Mouse (Mus musculus) thymus, postnatal 0 days (tissue): ENCODE data around the gene Msx1. TPM values are rescaled to one million over a fixed set of nuclear protein-coding genes. Genes with fewer than 3 reads are reported as not detected.
"Not testable (repeated sequence)": the region's sequence is repeated elsewhere in the genome, so short reads cannot be mapped to it uniquely, and the experiment has no call there.

Source experiments
- DNase-seq: peaks from one replicate; pipeline ENCODE4 v3.0.0-alpha.2; 2015; ENCODE audit warnings: low spot score
- polyA plus RNA-seq: library from polyadenylated mRNA; unstranded; fragments of >200 nt; fragmentation: Nextera tagmentation; extraction: Ambion mirVana; gene quantifications from 2 replicates; pipeline ENCODE4 v1.2.1, GENCODE M21; 2015

Gene Msx1
- polyA plus RNA-seq, result 1.7 and 2.2 TPM in 2 replicates

GRCm38 (mm10) chr5:37824461-37824795 lies at the start of gene Msx1:
Msx1 (minus strand) TSS chr5:37824583.
- DNase-seq, result no peak

- DNase-seq, result no peak
Measured at GRCm38 (mm10) chr5:37865471-37865870, 41.1 kb upstream of the Msx1 start.

GRCm38 (mm10) chr5:37864309-37864708 lies 39.9 kb upstream of the Msx1 start:
- DNase-seq, result no peak

GRCm38 (mm10) chr5:37860846-37861245 lies 36.5 kb upstream of the Msx1 start:
- no peak for DNase-seq

- DNase-seq, result no peak
Measured at GRCm38 (mm10) chr5:37860151-37860721, 35.9 kb upstream of the Msx1 start.

GRCm38 (mm10) chr5:37857763-37858545 lies 33.6 kb upstream of the Msx1 start:
- DNase-seq, result no peak

- no peak for DNase-seq
Measured at GRCm38 (mm10) chr5:37856057-37856456, 31.7 kb upstream of the Msx1 start.

- DNase-seq, result no peak
Measured at GRCm38 (mm10) chr5:37854233-37854632, 29.9 kb upstream of the Msx1 start.

GRCm38 (mm10) chr5:37851305-37851982 lies 27.1 kb upstream of the Msx1 start:
- DNase-seq, result no peak

GRCm38 (mm10) chr5:37848991-37849719 lies 24.8 kb upstream of the Msx1 start:
- no peak for DNase-seq

GRCm38 (mm10) chr5:37836267-37836646 lies 11.9 kb upstream of the Msx1 start:
- DNase-seq, result no peak

- DNase-seq, result no peak
Measured at GRCm38 (mm10) chr5:37835590-37836266, 11.3 kb upstream of the Msx1 start.

- no peak for DNase-seq
Measured at GRCm38 (mm10) chr5:37832766-37833165, 8.4 kb upstream of the Msx1 start.

- no peak for DNase-seq
Measured at GRCm38 (mm10) chr5:37832031-37832430, 7.6 kb upstream of the Msx1 start.

- DNase-seq, result not testable (repeated sequence)
Measured at GRCm38 (mm10) chr5:37830436-37830835, 6.1 kb upstream of the Msx1 start.

GRCm38 (mm10) chr5:37829926-37830325 lies 5.5 kb upstream of the Msx1 start:
- DNase-seq, result no peak

- no peak for DNase-seq
Measured at GRCm38 (mm10) chr5:37829296-37829670, 4.9 kb upstream of the Msx1 start.

GRCm38 (mm10) chr5:37828591-37829295 lies 4.4 kb upstream of the Msx1 start:
- no peak for DNase-seq

GRCm38 (mm10) chr5:37828001-37828400 lies 3.6 kb upstream of the Msx1 start:
- no peak for DNase-seq

GRCm38 (mm10) chr5:37827626-37827950 lies 3.2 kb upstream of the Msx1 start:
- DNase-seq, result no peak
